Mouse (Mus musculus): ENCODE data around the gene Abce1.

DNA sequence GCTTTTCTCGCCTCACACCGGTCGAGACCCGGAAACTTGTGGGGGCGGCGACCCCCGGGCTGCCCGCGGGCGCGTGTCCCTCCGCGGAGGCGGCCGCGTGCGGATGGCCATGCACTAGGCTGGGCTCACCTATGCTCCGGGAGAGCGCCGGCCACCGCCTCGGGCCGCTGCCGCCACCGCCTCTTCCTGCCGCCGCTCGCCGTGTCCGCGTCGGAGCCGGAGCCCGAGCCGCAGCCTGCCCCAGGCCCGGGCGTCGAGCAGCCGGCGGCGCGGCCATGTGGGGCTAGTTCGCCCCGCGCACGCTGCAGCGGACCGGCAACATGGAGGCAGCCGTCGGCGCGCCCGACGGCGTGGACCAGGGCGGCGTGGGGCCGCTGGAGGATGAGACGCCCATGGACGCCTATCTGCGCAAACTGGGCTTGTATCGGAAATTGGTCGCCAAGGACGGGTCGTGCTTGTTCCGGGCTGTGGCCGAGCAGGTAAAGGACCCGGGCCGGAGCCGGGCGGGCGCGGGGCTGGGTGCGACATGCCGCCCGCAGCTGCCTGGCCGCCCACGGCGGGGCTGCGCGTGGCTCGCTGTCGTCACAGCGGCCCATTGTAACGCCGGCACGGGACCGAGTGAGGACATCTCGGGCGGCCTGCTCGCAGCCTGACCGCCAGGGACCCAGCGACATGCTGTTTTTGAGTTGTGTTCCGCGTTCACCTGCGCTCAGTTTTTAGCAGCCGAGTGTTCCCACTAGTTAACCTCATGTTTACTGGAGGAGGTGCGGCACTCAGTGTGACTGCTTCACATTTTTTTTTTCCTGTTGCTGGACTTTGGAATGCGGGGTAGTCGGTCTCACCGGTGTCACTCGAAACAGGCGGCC lies 71.7 kb downstream of the Abce1 start, which contains the start of gene Otud4:
- TF ChIP-seq CTCF (IDR thresholded peaks at IDR 0.05) (peak; percentile 48), POLR2A (IDR thresholded peaks at IDR 0.05; ENCODE audit: insufficient read depth, low read depth, low read length) (no peak), EP300 (IDR thresholded peaks at IDR 0.05; ENCODE audit: insufficient read depth, low read depth, low read length) (no peak)
